Mouse (Mus musculus): ENCODE data around the gene Lmntd1.
A peak's percentile ranks its signal among the peaks of the same experiment; 100 is the strongest.
"Not testable (repeated sequence)": the region's sequence is repeated elsewhere in the genome, so short reads cannot be mapped to it uniquely, and the experiment has no call there.

Lmntd1 gene

GRCm38 (mm10) chr6:145338571-145339294, 275.4 kb downstream of the Lmntd1 start:
- peak; percentile 19 for DNase-seq

DNA sequence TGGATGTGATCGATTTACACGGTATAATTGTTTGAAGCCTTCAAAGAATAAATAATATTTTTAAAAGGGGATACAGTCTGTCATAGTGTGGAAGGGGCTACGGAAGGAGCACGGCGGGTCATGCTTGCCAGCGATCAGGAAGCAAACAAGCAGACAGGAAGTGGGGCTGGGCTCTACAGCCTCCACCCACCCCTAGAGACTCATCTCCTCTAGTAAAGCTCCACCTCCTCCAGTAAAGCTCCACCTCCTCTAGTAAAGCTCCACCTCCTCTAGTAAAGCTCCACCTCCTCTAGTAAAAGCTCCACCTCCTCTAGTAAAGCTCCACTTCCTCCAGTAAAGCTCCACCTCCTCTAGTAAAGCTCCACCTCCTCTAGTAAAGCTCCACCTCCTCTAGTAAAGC, 276.6 kb downstream of the Lmntd1 start:
- not testable (repeated sequence) for DNase-seq

DNA sequence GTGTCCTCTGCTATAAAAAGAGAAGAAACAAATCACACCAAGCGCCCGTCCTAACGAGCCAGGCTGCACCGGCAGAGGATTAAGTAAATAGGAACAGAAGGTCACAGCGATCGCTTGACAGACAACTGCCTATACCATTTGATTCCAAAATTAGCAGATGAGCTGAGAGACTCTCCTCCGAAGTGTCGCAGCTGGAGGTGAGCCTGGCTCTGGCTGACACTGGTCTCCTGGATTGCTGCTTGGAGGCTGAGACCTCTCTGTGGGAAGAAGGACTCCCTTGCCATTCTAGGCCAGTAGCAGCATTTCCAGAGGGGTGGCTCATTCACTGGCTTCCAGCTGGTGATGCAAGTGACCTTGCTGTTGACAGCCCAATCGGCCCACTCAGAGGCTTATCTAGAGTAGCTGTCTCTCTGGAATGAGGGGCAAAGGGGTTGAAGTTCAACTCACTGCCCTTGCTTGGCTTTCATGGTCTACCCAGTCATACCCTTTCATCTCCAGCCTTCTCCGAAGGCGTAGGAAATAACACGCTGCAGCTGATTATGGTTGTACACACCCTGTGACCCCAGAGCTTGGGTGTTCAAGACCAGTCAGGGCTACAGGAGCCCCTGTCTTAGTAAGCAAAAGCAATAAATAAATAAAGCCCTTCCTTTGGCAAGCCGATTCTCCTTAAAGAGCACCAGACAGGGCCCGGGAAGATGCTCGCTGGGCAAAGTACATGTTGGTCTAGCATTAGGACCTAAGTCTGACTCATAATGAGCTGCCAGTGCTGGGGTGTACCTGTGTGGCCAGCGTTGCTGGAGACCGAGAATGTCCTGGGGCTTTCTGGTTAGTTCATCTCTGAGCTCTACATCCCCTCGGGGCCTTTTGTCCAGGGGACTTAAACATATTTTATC, 278.0 kb downstream of the Lmntd1 start:
- no peak for DNase-seq

GRCm38 (mm10) chr6:145334211-145334610, 279.9 kb downstream of the Lmntd1 start:
- no peak for DNase-seq

GRCm38 (mm10) chr6:145326141-145326806, 287.8 kb downstream of the Lmntd1 start:
- DNase-seq: no peak

DNA sequence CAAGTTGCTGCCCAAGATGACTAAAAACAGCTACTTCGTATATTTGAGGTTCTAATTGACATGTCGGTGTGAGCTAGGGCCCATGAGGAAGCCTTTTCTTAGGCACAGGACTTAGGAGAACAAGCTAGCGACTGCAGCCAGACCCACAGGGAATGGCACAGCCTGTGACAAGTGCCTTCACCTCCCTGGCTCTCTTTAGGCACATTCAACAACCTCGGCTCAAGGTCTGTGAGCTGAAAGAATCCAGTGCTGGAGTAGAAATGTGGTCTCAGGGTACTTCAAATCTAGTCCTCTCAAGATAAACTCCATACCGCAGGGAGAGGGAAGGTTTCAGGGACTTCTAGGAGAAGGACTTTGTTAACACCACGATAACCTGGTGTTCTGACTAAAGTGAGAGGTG, 289.0 kb downstream of the Lmntd1 start:
- no peak for DNase-seq

DNA sequence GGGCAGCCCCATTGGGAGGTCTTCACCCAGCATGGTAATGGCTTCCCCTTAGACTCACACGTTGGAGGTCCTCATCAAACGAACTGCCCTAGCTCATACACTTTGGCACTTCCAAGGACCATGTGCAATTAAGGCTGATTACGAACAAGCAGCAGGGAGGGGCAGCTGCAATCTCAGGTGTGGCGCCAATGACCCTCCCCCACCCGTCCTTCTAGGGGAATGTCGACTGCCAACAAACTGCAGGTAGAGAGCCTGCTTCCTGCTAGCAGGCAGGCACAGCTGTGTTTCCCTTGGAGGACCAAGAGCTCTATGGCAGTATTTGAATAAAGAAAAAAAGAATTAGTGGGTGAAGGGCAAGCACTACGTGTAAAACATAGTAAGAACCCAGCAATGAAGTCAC, 289.6 kb downstream of the Lmntd1 start:
- DNase-seq: no peak

DNA sequence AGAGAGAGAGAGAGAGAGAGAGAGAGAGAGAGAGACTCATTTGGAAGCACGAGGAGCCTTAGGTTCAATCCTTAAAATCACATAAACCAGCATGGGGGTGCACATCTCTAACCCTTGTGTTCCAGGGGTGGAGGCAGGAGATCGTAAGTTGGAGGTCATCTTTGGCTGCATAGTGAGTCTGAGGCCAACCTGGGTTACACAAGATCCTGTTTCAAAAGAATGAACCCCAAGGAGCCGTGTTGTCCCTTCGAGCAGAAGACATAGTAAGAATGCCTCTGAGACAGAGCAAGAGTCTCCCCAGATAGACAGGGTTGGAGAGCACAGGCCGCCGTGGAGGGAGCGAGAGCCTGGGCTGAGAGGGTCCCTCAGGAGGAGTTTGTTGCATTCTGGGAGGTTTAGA, 291.9 kb downstream of the Lmntd1 start:
- DNase-seq: no peak

GRCm38 (mm10) chr6:145320156-145320555, 294.0 kb downstream of the Lmntd1 start:
- no peak for DNase-seq

Data from cerebellum, adult 11-12 months (tissue).